Mouse (Mus musculus) forebrain, postnatal 0 days (tissue): ENCODE results near the gene Hoxc5. TPM values are rescaled to one million over a fixed set of nuclear protein-coding genes. Genes with fewer than 3 reads are reported as not detected.

ENCODE experiments used
- ATAC-seq: fragments of 200-750 bp; cut with Nextera tagmentation; 2 replicates; pipeline ENCODE4 v1.8.0; 2017; ENCODE audit warnings: mild to moderate bottlenecking, moderate library complexity
- DNase-seq: peaks from one replicate; pipeline ENCODE4 v3.0.0-alpha.2; 2015
- H3K27ac ChIP-seq: fragments of 300-500 bp; sonication (generic); 2 replicates; pipeline ENCODE4 v1.5.1; 2014; ENCODE audit warnings: low read depth, mild to moderate bottlenecking, antibody characterized with exemption, low read length, moderate library complexity, mixed read lengths
- H3K27me3 ChIP-seq: fragments of 300-500 bp; sonication (generic); 2 replicates; pipeline ENCODE4 v1.6.1; 2014; ENCODE audit warnings: mild to moderate bottlenecking, low read length, mixed read lengths; ENCODE audit not compliant: insufficient read depth
- H3K36me3 ChIP-seq: fragments of 300-500 bp; sonication (generic); 2 replicates; pipeline ENCODE4 v1.6.1; 2014; ENCODE audit warnings: mild to moderate bottlenecking, moderate library complexity; ENCODE audit not compliant: insufficient read depth
- H3K4me1 ChIP-seq: fragments of 300-500 bp; sonication (generic); 2 replicates; pipeline ENCODE4 v1.6.1; 2014; ENCODE audit warnings: antibody characterized with exemption; ENCODE audit not compliant: insufficient read depth
- H3K4me2 ChIP-seq: fragments of 300-500 bp; sonication (generic); 2 replicates; pipeline ENCODE4 v1.6.1; 2014; ENCODE audit warnings: low read depth, mild to moderate bottlenecking, moderate library complexity
- H3K4me3 ChIP-seq: fragments of 300-500 bp; sonication (generic); 2 replicates; pipeline ENCODE4 v1.5.1; 2014; ENCODE audit warnings: low read depth, low read length, mixed read lengths
- H3K9ac ChIP-seq: fragments of 300-500 bp; sonication (generic); 2 replicates; pipeline ENCODE4 v1.6.1; 2014; ENCODE audit warnings: mild to moderate bottlenecking
- H3K9me3 ChIP-seq: fragments of 300-500 bp; sonication (generic); 2 replicates; pipeline ENCODE4 v1.6.1; 2016; ENCODE audit warnings: low read length
- CTCF ChIP-seq: sonication (generic); IDR thresholded peaks from 2 replicates; pipeline ENCODE4 v1.5.1; 2016; ENCODE audit warnings: antibody characterized with exemption, control low read depth, low read depth
- WGBS: fragments of 180-500 bp; shearing (Covaris S2); extraction: QIAGEN DNeasy Blood & Tissue Kit; methylation state at CpG from one replicate; pipeline ENCODE4 v1.1.7; 2014; 5-methylcytosine and 5-hydroxymethylcytosine counted together
- polyA plus RNA-seq: library from polyadenylated mRNA; unstranded; fragments of >200 nt; fragmentation: Nextera tagmentation; extraction: Ambion mirVana; gene quantifications from 2 replicates; pipeline ENCODE4 v1.2.1, GENCODE M21; 2015
- total RNA-seq: library from RNA; depleted of rRNA; stranded (reverse); fragments of >200 nt; gene quantifications from 2 replicates; pipeline ENCODE4 v1.2.3, GENCODE M21; 2014

Hoxc5 gene
- total and polyA plus RNA-seq, 2 experiments from 2014 or later, result not detected

DNA sequence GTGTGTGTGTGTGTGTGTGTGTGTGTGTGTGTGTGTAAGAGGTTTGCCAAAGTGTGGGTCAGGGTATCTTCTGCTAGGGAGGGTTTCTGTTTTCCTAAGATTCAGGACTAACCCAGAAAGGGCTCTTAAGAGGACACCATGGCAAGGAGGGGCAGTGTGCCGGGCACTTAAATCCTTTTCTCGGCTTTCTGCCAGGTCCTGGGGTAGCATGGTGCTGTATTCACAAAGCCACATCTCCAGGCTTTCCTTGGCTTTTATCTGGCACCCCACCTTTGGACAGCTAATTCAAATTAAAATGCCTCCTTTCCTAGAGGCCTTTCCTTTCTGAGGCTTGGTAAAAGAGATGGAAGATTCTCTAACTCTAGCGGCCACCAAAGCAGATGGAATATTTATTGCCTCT, 72.4 kb downstream of the Hoxc5 start:
- 2% methylated on average over 3 of the region's 3 CpGs for WGBS
- H3K4me1 ChIP-seq, result no peaks in the 10 kb centered on the region
- no peak overlapping the region for H3K4me2 ChIP-seq
- H3K27ac ChIP-seq, result no peak overlapping the region
- ATAC-seq (no peak), DNase-seq (no peak)
- TF ChIP-seq CTCF, result no peak
- H3K9ac ChIP-seq, result no peak overlapping the region
- no peak overlapping the region for H3K4me3 ChIP-seq
- H3K9me3 ChIP-seq, result no peaks in the 10 kb centered on the region
- peaks cover 99% of the 10 kb centered on the region for H3K27me3 ChIP-seq
- no peaks in the 10 kb centered on the region for H3K36me3 ChIP-seq

- H3K36me3 ChIP-seq, result no peaks in the 10 kb centered on the region
- DNase-seq (no peak), ATAC-seq (no peak)
- H3K27ac ChIP-seq, result no peak overlapping the region
- TF ChIP-seq CTCF, result no peak
- no peaks in the 10 kb centered on the region for H3K9me3 ChIP-seq
- WGBS, result 2% methylated on average over 12 of the region's 12 CpGs
- no peak overlapping the region for H3K4me2 ChIP-seq
- no peak overlapping the region for H3K9ac ChIP-seq
- H3K4me1 ChIP-seq, result no peaks in the 10 kb centered on the region
- no peak overlapping the region for H3K4me3 ChIP-seq
- H3K27me3 ChIP-seq, result peaks cover 99% of the 10 kb centered on the region
These were observed 73.4 kb downstream of the Hoxc5 start for GRCm38 (mm10) chr15:103040601-103041000.

- H3K36me3 ChIP-seq, result no peaks in the 10 kb centered on the region
- no peak for TF ChIP-seq CTCF
- H3K27me3 ChIP-seq, result peaks cover 98% of the 10 kb centered on the region
- 9% methylated on average over 5 of the region's 5 CpGs for WGBS
- no peak overlapping the region for H3K9ac ChIP-seq
- no peak overlapping the region for H3K4me2 ChIP-seq
- no peaks in the 10 kb centered on the region for H3K4me1 ChIP-seq
- DNase-seq, result no peak
- H3K9me3 ChIP-seq, result no peaks in the 10 kb centered on the region
- H3K27ac ChIP-seq, result no peak overlapping the region
- ATAC-seq, result no peak
- H3K4me3 ChIP-seq, result no peak overlapping the region
These were observed 74.4 kb downstream of the Hoxc5 start for GRCm38 (mm10) chr15:103041613-103042012.

DNA sequence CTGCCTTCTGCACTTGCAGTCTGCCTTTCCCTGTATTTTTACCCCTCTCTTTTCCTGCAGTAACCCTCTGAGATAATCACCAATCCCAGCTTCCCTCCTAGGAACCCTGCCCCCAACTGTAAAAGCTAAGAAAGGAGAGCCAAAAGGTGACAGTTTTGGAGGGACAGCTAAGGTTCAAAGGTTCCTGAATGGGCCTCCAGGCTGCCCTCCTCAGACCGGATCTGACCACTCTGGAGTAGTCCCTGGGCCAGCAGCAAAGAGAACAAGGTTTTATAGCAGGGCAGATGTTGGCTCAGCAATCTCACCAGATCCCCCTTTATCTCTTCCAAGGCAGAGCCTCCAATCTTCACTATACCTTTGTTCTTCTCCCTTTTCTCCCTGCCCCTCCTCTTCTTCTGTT, 75.0 kb downstream of the Hoxc5 start:
- Histone ChIP-seq H3K4me2 (no peak overlapping the region), H3K27ac (no peak overlapping the region), H3K27me3 (peaks cover 96% of the 10 kb centered on the region), H3K36me3 (no peaks in the 10 kb centered on the region), H3K4me3 (no peak overlapping the region), H3K9me3 (no peaks in the 10 kb centered on the region), H3K9ac (no peak overlapping the region), H3K4me1 (no peaks in the 10 kb centered on the region)
- 0% methylated on average over 1 of the region's 1 CpGs for WGBS
- DNase-seq, result no peak
- ATAC-seq, result no peak
- TF ChIP-seq CTCF, result no peak

DNA sequence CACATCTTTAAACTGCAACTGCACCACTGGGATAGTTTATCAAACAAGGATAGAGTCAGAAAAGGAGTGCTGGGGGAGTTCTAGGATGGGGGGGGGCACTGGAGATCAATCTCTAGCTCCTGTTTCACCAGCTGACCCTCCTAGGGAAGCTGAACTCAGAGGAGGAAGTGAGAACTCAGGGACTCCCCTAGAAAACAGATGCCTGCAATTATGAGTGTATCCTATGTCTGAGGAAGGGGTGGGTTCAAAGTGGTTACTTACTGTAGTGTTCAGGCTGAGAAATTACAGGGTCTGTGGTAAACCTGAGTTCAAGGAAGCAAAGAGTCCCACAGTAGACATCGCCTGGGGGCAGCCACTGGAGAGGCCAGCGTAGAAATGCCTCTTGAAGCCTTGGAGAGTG, 84.4 kb downstream of the Hoxc5 start:
- WGBS, result 79% methylated on average over 2 of the region's 2 CpGs
- no peak for DNase-seq
- Histone ChIP-seq H3K4me2 (no peak overlapping the region), H3K9ac (no peak overlapping the region), H3K9me3 (no peaks in the 10 kb centered on the region), H3K4me3 (no peak overlapping the region), H3K4me1 (no peaks in the 10 kb centered on the region), H3K27me3 (peaks cover 90% of the 10 kb centered on the region), H3K36me3 (no peaks in the 10 kb centered on the region), H3K27ac (no peak overlapping the region)
- no peak for TF ChIP-seq CTCF
- no peak for ATAC-seq

DNA sequence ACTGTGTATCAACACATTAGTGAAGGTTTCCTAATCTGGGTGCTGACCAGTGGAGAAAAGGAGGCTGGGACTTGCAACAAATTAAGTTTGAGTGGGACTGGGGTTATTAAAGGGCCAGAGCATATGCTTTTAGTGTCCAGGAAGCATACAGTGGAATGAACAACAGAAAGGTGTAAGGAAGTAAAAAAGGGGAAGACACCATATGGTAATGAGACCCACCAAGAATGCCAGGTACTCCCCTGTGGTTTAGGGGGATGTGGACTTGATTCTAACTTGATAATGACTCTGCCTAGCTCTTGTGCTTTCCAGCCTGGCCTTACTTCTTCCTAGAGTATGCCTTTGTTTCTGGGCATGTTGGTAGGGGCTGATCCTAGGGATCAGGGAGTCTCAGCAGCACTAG, 86.0 kb downstream of the Hoxc5 start:
- H3K36me3 ChIP-seq, result no peaks in the 10 kb centered on the region
- H3K9ac ChIP-seq, result no peak overlapping the region
- H3K4me1 ChIP-seq, result no peaks in the 10 kb centered on the region
- no peak for TF ChIP-seq CTCF
- H3K4me2 ChIP-seq, result no peak overlapping the region
- peaks cover 90% of the 10 kb centered on the region for H3K27me3 ChIP-seq
- H3K4me3 ChIP-seq, result no peak overlapping the region
- DNase-seq (no peak), ATAC-seq (no peak)
- no peak overlapping the region for H3K27ac ChIP-seq
- H3K9me3 ChIP-seq, result no peaks in the 10 kb centered on the region

- no peak overlapping the region for H3K4me2 ChIP-seq
- ATAC-seq, result no peak
- H3K27me3 ChIP-seq, result peaks cover 90% of the 10 kb centered on the region
- no peaks in the 10 kb centered on the region for H3K4me1 ChIP-seq
- no peak overlapping the region for H3K27ac ChIP-seq
- no peaks in the 10 kb centered on the region for H3K9me3 ChIP-seq
- no peaks in the 10 kb centered on the region for H3K36me3 ChIP-seq
- WGBS, result 29% methylated on average over 2 of the region's 2 CpGs
- TF ChIP-seq CTCF, result no peak
- no peak for DNase-seq
- no peak overlapping the region for H3K9ac ChIP-seq
- H3K4me3 ChIP-seq, result no peak overlapping the region
These were observed 89.2 kb downstream of the Hoxc5 start for GRCm38 (mm10) chr15:103056396-103056795.

- Histone ChIP-seq H3K4me3 (no peak overlapping the region), H3K9ac (no peak overlapping the region), H3K9me3 (no peaks in the 10 kb centered on the region), H3K4me1 (no peaks in the 10 kb centered on the region), H3K4me2 (no peak overlapping the region), H3K27ac (no peak overlapping the region), H3K27me3 (peaks cover 93% of the 10 kb centered on the region), H3K36me3 (no peaks in the 10 kb centered on the region)
- no peak for DNase-seq
- 3% methylated on average over 12 of the region's 12 CpGs for WGBS
- no peak for TF ChIP-seq CTCF
- ATAC-seq, result no peak
These were observed 91.5 kb downstream of the Hoxc5 start for GRCm38 (mm10) chr15:103058715-103059114.
